In the genomic region with DNA sequence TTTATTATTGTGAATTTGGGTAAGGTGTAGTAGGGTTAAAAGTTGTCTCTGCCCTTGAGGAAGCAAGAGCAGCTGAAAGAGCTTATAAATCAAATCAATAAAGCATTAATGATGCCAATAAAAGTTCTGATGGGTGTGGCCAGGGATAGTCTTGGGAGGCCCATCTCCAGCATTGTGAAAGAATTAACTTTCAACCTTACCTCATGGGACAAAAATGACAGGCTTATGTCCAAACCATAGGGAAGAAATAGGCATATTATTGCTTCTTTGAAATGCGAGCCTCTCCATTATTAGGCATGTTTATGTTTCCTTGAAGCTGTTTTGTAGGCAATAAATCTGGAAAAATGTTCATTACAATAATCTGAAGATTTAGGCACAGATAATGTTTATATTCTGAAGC, we compare ENCODE assay signal across 34 mouse cellular contexts.
"Had no signal": no experiment of that assay in that cellular context is flagged by ENCODE, and none has a peak within 500 bp of the region (broad histone marks: within the 10 kb centered on the region; RNA-seq: fewer than 3 reads in every experiment).

No protein-coding gene starts in this region.

- H3K36me3 ChIP-seq: heart, embryonic 10.5 days; heart, embryonic 12.5 days; heart, embryonic 13.5 days; heart, embryonic 15.5 days; hindbrain, embryonic 10.5 days; hindbrain, embryonic 12.5 days; hindbrain, embryonic 13.5 days; hindbrain, embryonic 15.5 days; kidney, embryonic 15.5 days had no signal

- H3K4me3 ChIP-seq: heart, adult 2 months; heart, embryonic 10.5 days; heart, embryonic 12.5 days; heart, embryonic 13.5 days; heart, embryonic 15.5 days; hindbrain, embryonic 10.5 days; hindbrain, embryonic 12.5 days; hindbrain, embryonic 13.5 days; hindbrain, embryonic 15.5 days; kidney, embryonic 15.5 days; layer of hippocampus, adult 2 months; left cerebral cortex, adult 2 months had no signal

- H3K27ac ChIP-seq: heart, adult 2 months; heart, embryonic 10.5 days; heart, embryonic 13.5 days; heart, embryonic 15.5 days; hindbrain, embryonic 10.5 days; hindbrain, embryonic 12.5 days; hindbrain, embryonic 13.5 days; hindbrain, embryonic 14.5 days; hindbrain, embryonic 15.5 days; hindbrain, postnatal 0 days; kidney, embryonic 15.5 days; layer of hippocampus, adult 2 months; left cerebral cortex, adult 2 months had no signal

- H3K9me3 ChIP-seq: heart, embryonic 10.5 days; heart, embryonic 12.5 days; heart, embryonic 13.5 days; heart, embryonic 15.5 days; hindbrain, embryonic 10.5 days; hindbrain, embryonic 12.5 days; hindbrain, embryonic 13.5 days; hindbrain, embryonic 15.5 days; kidney, embryonic 15.5 days had no signal

- H3K4me1 ChIP-seq: heart, embryonic 10.5 days; heart, embryonic 12.5 days; hindbrain, embryonic 10.5 days; hindbrain, embryonic 12.5 days; hindbrain, embryonic 13.5 days; hindbrain, embryonic 15.5 days; kidney, embryonic 15.5 days had no signal

- H3K9ac ChIP-seq: heart, embryonic 12.5 days; heart, embryonic 13.5 days; heart, embryonic 15.5 days; hindbrain, embryonic 12.5 days; hindbrain, embryonic 13.5 days; hindbrain, embryonic 14.5 days; hindbrain, embryonic 15.5 days; kidney, embryonic 15.5 days had no signal

- ATAC-seq: hindbrain, embryonic 16.5 days; hindbrain, postnatal 0 days; inflammation-experienced regulatory T-cells, adult 6 months; intestine, embryonic 16.5 days had no signal

- H3K27me3 ChIP-seq: heart, embryonic 12.5 days; heart, embryonic 13.5 days; heart, embryonic 15.5 days; hindbrain, embryonic 12.5 days; hindbrain, embryonic 13.5 days; hindbrain, embryonic 15.5 days; kidney, embryonic 15.5 days had no signal

- H3K4me2 ChIP-seq: heart, embryonic 11.5 days; heart, embryonic 12.5 days; heart, embryonic 13.5 days; heart, embryonic 15.5 days; hindbrain, embryonic 12.5 days; hindbrain, embryonic 13.5 days; hindbrain, embryonic 14.5 days; hindbrain, embryonic 15.5 days; kidney, embryonic 15.5 days had no signal

- DNase-seq: heart, adult 2 months; heart, postnatal 10 days; heart, postnatal 14 days; heart, postnatal 36 days; heart, postnatal 4 days; kidney, adult 11 months; kidney, adult 18-20 months; kidney, adult 2 months; kidney, adult 8-10 months; kidney, adult 9 months; kidney, postnatal 10 days; kidney, postnatal 14 days; kidney, postnatal 25 days; kidney, postnatal 36 days; kidney, postnatal 4 days; layer of hippocampus, adult 9-11 months; layer of hippocampus, postnatal 36 days had no signal
